Mouse (Mus musculus) induced T-regulatory cell, adult 2 months (primary cell): Measurements from ENCODE around the gene Tnik.

Experiments
- DNase-seq: peaks from one replicate; pipeline ENCODE4 v3.0.0-alpha.2; 2012; ENCODE audit warnings: low read depth

Tnik gene

GRCm38 (mm10) chr3:28713913-28714698, 451.1 kb downstream of the Tnik start:
- no peak for DNase-seq

GRCm38 (mm10) chr3:28718521-28718920, 455.5 kb downstream of the Tnik start:
- DNase-seq: no peak

- no peak for DNase-seq
Observed at GRCm38 (mm10) chr3:28721218-28721617, 458.2 kb downstream of the Tnik start.

- no peak for DNase-seq
Observed at GRCm38 (mm10) chr3:28721838-28722237, 458.8 kb downstream of the Tnik start.

- DNase-seq: no peak
Observed at GRCm38 (mm10) chr3:28722531-28722930, 459.5 kb downstream of the Tnik start.

- no peak for DNase-seq
Observed at GRCm38 (mm10) chr3:28723534-28723933, 460.5 kb downstream of the Tnik start.

GRCm38 (mm10) chr3:28725203-28725602, 462.2 kb downstream of the Tnik start:
- no peak for DNase-seq
